ENCODE assay signal across 10 mouse cellular contexts in the genomic region with DNA sequence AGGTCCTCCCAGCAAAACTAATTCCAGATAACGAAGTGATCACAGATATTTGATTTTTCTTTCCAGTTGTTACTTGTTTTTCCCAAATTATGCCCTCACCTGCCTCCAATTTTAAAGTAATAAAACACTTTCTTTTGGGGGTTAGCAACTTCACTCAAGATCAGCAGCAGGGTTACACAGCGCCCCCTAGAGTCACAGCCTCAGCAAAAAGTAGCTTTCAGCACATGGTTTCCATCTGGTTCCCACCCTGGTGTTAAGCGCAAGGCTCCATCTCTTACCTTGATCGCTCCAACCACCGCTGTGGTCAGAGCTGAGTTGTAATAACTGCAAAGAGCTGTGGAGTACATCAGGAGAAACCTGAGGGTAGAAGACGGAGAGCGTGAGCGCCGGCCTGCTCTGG. TPM values are rescaled to one million over a fixed set of nuclear protein-coding genes. Genes with fewer than 3 reads are reported as not detected.
A peak's percentile ranks its signal among the peaks of the same experiment; 100 is the strongest.
DNase-seq lines count a peak whose midpoint lies in the region; ATAC-seq and TF ChIP-seq lines count a peak whose summit lies in the region.
"Had no signal": no experiment of that assay in that cellular context is flagged by ENCODE, and none has a peak within 500 bp of the region (broad histone marks: within the 10 kb centered on the region; RNA-seq: fewer than 3 reads in every experiment).

No protein-coding gene starts in this region.

- DNase-seq in heart, postnatal 0 days (ENCODE audit: low spot score), result no peak
- DNase-seq in heart, adult 11 months, result no peak
- peak in 1 of 2 experiments; percentile 26 for DNase-seq in spleen, adult 2 months (ENCODE audit: low read depth in 1 of 2, low spot score in 2 of 2)
- no peak for DNase-seq in spleen, adult 12 weeks (ENCODE audit: low spot score)
- DNase-seq in ovary, postnatal 14 days (ENCODE audit: low spot score), result no peak

- H3K4me2 ChIP-seq in heart, postnatal 0 days (ENCODE audit: low read depth, low read length), result no peak overlapping the region

- TF ChIP-seq POLR2A in spleen, adult 2 months (IDR thresholded peaks at IDR 0.05; ENCODE audit: low read depth, low read length), result no peak
- no peak for TF ChIP-seq POLR2A in small intestine, adult 2 months (IDR thresholded peaks at IDR 0.05; ENCODE audit: low read depth, low read length)

- no peak for TF ChIP-seq EP300 in heart, postnatal 0 days (IDR thresholded peaks at IDR 0.05; ENCODE audit: low read depth)

- no peak for ATAC-seq in heart, postnatal 0 days (ENCODE audit: insufficient read depth, low read depth)
- peak; percentile 59; the same call in 1 of the 2 replicates for ATAC-seq in common myeloid progenitor, adult 5-6 weeks (replicated peaks; ENCODE audit: low read depth, poor library complexity, severe bottlenecking)
- ATAC-seq in frontal cortex, adult (ENCODE audit: low TSS enrichment), result no peak

- H3K9ac ChIP-seq in heart, postnatal 0 days (replicated peaks; ENCODE audit: low read depth, low read length), result no peak overlapping the region

- peaks cover 12% of the 10 kb centered on the region; the same call in 1 of the 2 replicates for H3K36me3 ChIP-seq in heart, postnatal 0 days (replicated peaks; ENCODE audit: control insufficient read depth, insufficient read depth, low read length)
- peaks cover 3% of the 10 kb centered on the region for H3K36me3 ChIP-seq in spleen, adult 2 months (ENCODE audit: control insufficient read depth, insufficient read depth, low read length)
- H3K36me3 ChIP-seq in small intestine, adult 2 months (ENCODE audit: control insufficient read depth, insufficient read depth, low read length), result peaks cover 5% of the 10 kb centered on the region

- H3K9me3 ChIP-seq in heart, postnatal 0 days (replicated peaks; ENCODE audit: control insufficient read depth, low read length), result no peaks in the 10 kb centered on the region

- H3K4me1 ChIP-seq in heart, postnatal 0 days (ENCODE audit: control insufficient read depth, insufficient read depth), result no peaks in the 10 kb centered on the region
- H3K4me1 ChIP-seq in spleen, adult 2 months (ENCODE audit: control insufficient read depth, insufficient read depth, insufficient read length), result no peaks in the 10 kb centered on the region
- peaks cover 2% of the 10 kb centered on the region; the same call in 1 of the 2 replicates for H3K4me1 ChIP-seq in small intestine, adult 2 months (ENCODE audit: control insufficient read depth, insufficient read depth, insufficient read length, low read length)

- H3K27ac ChIP-seq in heart, postnatal 0 days (ENCODE audit: low read depth), result no peak overlapping the region
- H3K27ac ChIP-seq in spleen, adult 2 months (ENCODE audit: insufficient read depth, low read length), result no peak overlapping the region
- no peak overlapping the region for H3K27ac ChIP-seq in small intestine, adult 2 months (ENCODE audit: insufficient read depth, low read depth, low read length)

- WGBS in heart, postnatal 0 days, result 70% methylated on average over 9 of the region's 9 CpGs
- WGBS in spleen, adult 2 months, result 85% methylated on average over 9 of the region's 9 CpGs
- WGBS in small intestine, adult 2 months, result 83% methylated on average over 9 of the region's 9 CpGs

- H3K4me3 ChIP-seq in heart, postnatal 0 days (ENCODE audit: low read depth, low read length), result no peak overlapping the region
- no peak overlapping the region for H3K4me3 ChIP-seq in spleen, adult 2 months (ENCODE audit: extremely low read depth, insufficient read depth, insufficient read length)
- H3K4me3 ChIP-seq in small intestine, adult 2 months (ENCODE audit: low read depth, low read length), result no peak overlapping the region

- no peaks in the 10 kb centered on the region for H3K27me3 ChIP-seq in heart, postnatal 0 days (ENCODE audit: control insufficient read depth, insufficient read depth, low read length)
- H3K27me3 ChIP-seq in spleen, adult 2 months (ENCODE audit: control insufficient read depth, insufficient read depth, low read length), result no peaks in the 10 kb centered on the region
- H3K27me3 ChIP-seq in small intestine, adult 2 months (ENCODE audit: control insufficient read depth, insufficient read depth, low read length), result no peaks in the 10 kb centered on the region

- peak; percentile 42 for TF ChIP-seq CTCF in heart, postnatal 0 days (IDR thresholded peaks at IDR 0.05; ENCODE audit: low read depth)
- peak; percentile 17; the same call in 1 of the 2 replicates for TF ChIP-seq CTCF in spleen, adult 2 months (IDR thresholded peaks at IDR 0.05; ENCODE audit: extremely low read depth, insufficient read depth, insufficient read length, insufficient replicate concordance)
- peak; percentile 53; the same call in 1 of the 2 replicates for TF ChIP-seq CTCF in small intestine, adult 2 months (IDR thresholded peaks at IDR 0.05; ENCODE audit: extremely low read depth, insufficient read length, insufficient replicate concordance, low read depth, low read length)

RNA-seq across cellular contexts. Expression of a gene that starts 10.0 kb away (rescaled TPM):
- not detected in 2 replicates for total RNA-seq in heart, postnatal 0 days (2014; rRNA removed; ENCODE audit: low replicate concordance)
- not detected in 2 replicates for polyA plus RNA-seq in heart, postnatal 0 days (2015; fragmentation: Nextera tagmentation; extraction: Ambion mirVana)
- not detected in 2 replicates for polyA plus RNA-seq in spleen, adult 2 months (2012; rRNA removed)
- total RNA-seq in common myeloid progenitor, adult 5-6 weeks (2017), result not detected in 2 replicates
- polyA plus RNA-seq in small intestine, adult 2 months (2012; rRNA removed), result not detected in 2 replicates
- total RNA-seq: left cerebral cortex, postnatal 25 days had no signal
- polyA plus RNA-seq: embryonic facial prominence, embryonic 14.5 days had no signal

RNA-seq across cellular contexts. Expression of a gene that starts 30.2 kb away (rescaled TPM):
- total RNA-seq in heart, postnatal 0 days (2014; rRNA removed; ENCODE audit: low replicate concordance), result 2.0 and 3.7 TPM in 2 replicates
- polyA plus RNA-seq in heart, postnatal 0 days (2015; fragmentation: Nextera tagmentation; extraction: Ambion mirVana), result 3.5 and 5.3 TPM in 2 replicates
- 4.5 and 6.0 TPM in 2 replicates for polyA plus RNA-seq in spleen, adult 2 months (2012; rRNA removed)
- total RNA-seq in common myeloid progenitor, adult 5-6 weeks (2017), result 4.6 and 6.5 TPM in 2 replicates
- 3.9 and 7.1 TPM in 2 replicates for polyA plus RNA-seq in small intestine, adult 2 months (2012; rRNA removed)

RNA-seq across cellular contexts. Expression of a gene that starts 54.0 kb away (rescaled TPM):
- total RNA-seq in heart, postnatal 0 days (2014; rRNA removed; ENCODE audit: low replicate concordance), result 35.0 and 35.6 TPM in 2 replicates
- polyA plus RNA-seq in heart, postnatal 0 days (2015; fragmentation: Nextera tagmentation; extraction: Ambion mirVana), result 22.7 and 23.8 TPM in 2 replicates
- 4.4 and 5.8 TPM in 2 replicates for polyA plus RNA-seq in spleen, adult 2 months (2012; rRNA removed)
- total RNA-seq in common myeloid progenitor, adult 5-6 weeks (2017), result 65.3 and 71.5 TPM in 2 replicates
- 1.8 and 3.0 TPM in 2 replicates for polyA plus RNA-seq in small intestine, adult 2 months (2012; rRNA removed)
